Mouse (Mus musculus) liver, embryonic 13.5 days (tissue): ENCODE measurements around the gene 4930583I09Rik. TPM values are rescaled to one million over a fixed set of nuclear protein-coding genes. Genes with fewer than 3 reads are reported as not detected.

Source experiments
- ATAC-seq: fragments of 200-750 bp; cut with Nextera tagmentation; 2 replicates; pipeline ENCODE4 v1.8.0; 2017; ENCODE audit warnings: low read depth, mild to moderate bottlenecking, moderate number of reproducible peaks, moderate library complexity
- DNase-seq: peaks from one replicate; pipeline ENCODE4 v3.0.0; 2022
- H3K27ac ChIP-seq: fragments of 300-500 bp; sonication (generic); 2 replicates; pipeline ENCODE4 v1.5.1; 2015; ENCODE audit warnings: moderate library complexity, mild to moderate bottlenecking, inconsistent platforms
- H3K27me3 ChIP-seq: fragments of 300-500 bp; sonication (generic); 2 replicates; pipeline ENCODE4 v1.6.1; 2015; ENCODE audit warnings: mild to moderate bottlenecking, inconsistent platforms
- H3K36me3 ChIP-seq: fragments of 300-500 bp; sonication (generic); 2 replicates; pipeline ENCODE4 v1.6.1; 2015; ENCODE audit warnings: mild to moderate bottlenecking, inconsistent platforms
- H3K4me1 ChIP-seq: fragments of 300-500 bp; sonication (generic); replicated peaks from 2 replicates; pipeline ENCODE4 v1.6.1; 2015; ENCODE audit warnings: inconsistent platforms
- H3K4me2 ChIP-seq: fragments of 300-500 bp; sonication (generic); 2 replicates; pipeline ENCODE4 v1.6.1; 2015; ENCODE audit warnings: inconsistent platforms, mild to moderate bottlenecking, moderate library complexity
- H3K4me3 ChIP-seq: fragments of 300-500 bp; sonication (generic); replicated peaks from 2 replicates; pipeline ENCODE4 v1.5.1; 2015; ENCODE audit warnings: mild to moderate bottlenecking, inconsistent platforms
- H3K9ac ChIP-seq: fragments of 300-500 bp; sonication (generic); 2 replicates; pipeline ENCODE4 v1.6.1; 2015; ENCODE audit warnings: mild to moderate bottlenecking, inconsistent platforms
- H3K9me3 ChIP-seq: fragments of 300-500 bp; sonication (generic); replicated peaks from 2 replicates; pipeline ENCODE4 v1.6.1; 2016; ENCODE audit warnings: inconsistent platforms
- WGBS: fragments of 180-500 bp; shearing (Covaris S2); methylation state at CpG from one replicate; pipeline ENCODE4 v1.1.7; 2015; ENCODE audit not compliant: insufficient replicate concordance; 5-methylcytosine and 5-hydroxymethylcytosine counted together
- polyA plus RNA-seq: library from polyadenylated mRNA; unstranded; fragments of >200 nt; fragmentation: Nextera tagmentation; extraction: Ambion mirVana; gene quantifications from 2 replicates; pipeline ENCODE4 v1.2.1, GENCODE M21; 2015

4930583I09Rik gene
- polyA plus RNA-seq, 1 experiment from 2014 or later, result not detected

DNA sequence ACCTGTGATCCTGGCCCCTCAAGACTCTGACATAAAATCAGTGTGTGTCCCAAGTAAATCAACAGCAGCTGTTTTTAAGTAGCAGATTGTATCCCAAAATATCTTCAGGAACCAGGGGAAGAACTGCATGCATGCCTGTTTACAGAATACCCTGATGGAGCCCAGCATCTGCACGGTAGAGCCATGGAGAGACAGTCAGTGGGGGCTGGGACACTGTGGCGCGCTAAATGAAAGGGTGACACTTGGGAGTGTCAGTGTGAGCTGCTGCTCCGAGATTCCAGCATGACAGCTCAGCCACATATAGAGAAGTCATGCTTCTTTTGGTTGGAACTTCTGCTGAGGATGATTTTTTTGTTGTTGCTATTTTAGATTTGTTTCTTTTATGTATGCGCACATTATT is 43.2 kb downstream of the 4930583I09Rik start:
- H3K4me3 ChIP-seq, result no peak overlapping the region
- H3K9me3 ChIP-seq, result no peaks in the 10 kb centered on the region
- DNase-seq, result no peak
- ATAC-seq, result no peak
- H3K27me3 ChIP-seq, result no peaks in the 10 kb centered on the region
- no peak overlapping the region for H3K9ac ChIP-seq
- H3K4me1 ChIP-seq, result no peaks in the 10 kb centered on the region
- no peak overlapping the region for H3K27ac ChIP-seq
- WGBS, result 67% methylated on average over 5 of the region's 5 CpGs
- H3K36me3 ChIP-seq, result no peaks in the 10 kb centered on the region
- H3K4me2 ChIP-seq, result no peak overlapping the region

GRCm38 (mm10) chr17:64792076-64792475 is 43.8 kb downstream of the 4930583I09Rik start:
- ATAC-seq, result no peak
- no peak overlapping the region for H3K4me2 ChIP-seq

DNA sequence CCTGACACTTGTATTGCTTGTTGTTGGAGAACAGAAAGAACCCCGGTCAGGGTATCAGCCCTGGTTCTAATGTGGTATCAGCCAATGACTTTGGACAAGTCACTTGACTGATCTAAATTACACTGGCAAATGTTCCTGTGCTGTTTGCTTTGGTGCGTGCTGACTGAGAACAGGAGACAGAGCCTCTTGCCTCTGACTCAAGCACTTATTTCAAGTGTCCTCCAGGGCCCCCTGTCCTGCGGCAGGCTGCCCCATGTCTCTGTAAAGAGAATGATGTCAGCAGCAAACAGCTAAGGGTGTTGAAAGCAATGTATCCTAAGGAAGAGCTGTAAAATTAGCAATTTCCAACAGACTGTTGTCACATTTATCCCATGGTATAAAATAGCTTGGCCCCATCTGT is 46.7 kb downstream of the 4930583I09Rik start:
- DNase-seq, result no peak

More at GRCm38 (mm10) chr17:64792076-64792475, 43.8 kb downstream of the 4930583I09Rik start:
- no peak overlapping the region for H3K9ac ChIP-seq
- no peaks in the 10 kb centered on the region for H3K4me1 ChIP-seq
- H3K9me3 ChIP-seq, result no peaks in the 10 kb centered on the region
- no peak overlapping the region for H3K4me3 ChIP-seq
- H3K27ac ChIP-seq, result no peak overlapping the region
- no peaks in the 10 kb centered on the region for H3K27me3 ChIP-seq
- H3K36me3 ChIP-seq, result no peaks in the 10 kb centered on the region
- no peak for DNase-seq
- WGBS, result 66% methylated on average over 3 of the region's 3 CpGs

GRCm38 (mm10) chr17:64788301-64788700 is 47.6 kb downstream of the 4930583I09Rik start:
- 78% methylated on average over 13 of the region's 13 CpGs for WGBS

More for the DNA sequence above, 46.7 kb downstream of the 4930583I09Rik start:
- Histone ChIP-seq H3K27me3 (no peaks in the 10 kb centered on the region), H3K9me3 (no peaks in the 10 kb centered on the region), H3K4me1 (no peaks in the 10 kb centered on the region), H3K36me3 (no peaks in the 10 kb centered on the region), H3K27ac (no peak overlapping the region), H3K4me2 (no peak overlapping the region), H3K4me3 (no peak overlapping the region), H3K9ac (no peak overlapping the region)
- no peak for ATAC-seq
- WGBS, result 59% methylated on average over 3 of the region's 3 CpGs

GRCm38 (mm10) chr17:64785961-64786360 is 49.9 kb downstream of the 4930583I09Rik start:
- H3K9me3 ChIP-seq, result no peaks in the 10 kb centered on the region

More at GRCm38 (mm10) chr17:64788301-64788700, 47.6 kb downstream of the 4930583I09Rik start:
- Histone ChIP-seq H3K36me3 (no peaks in the 10 kb centered on the region), H3K4me1 (no peaks in the 10 kb centered on the region), H3K27ac (no peak overlapping the region), H3K27me3 (no peaks in the 10 kb centered on the region), H3K4me3 (no peak overlapping the region), H3K9me3 (no peaks in the 10 kb centered on the region), H3K9ac (no peak overlapping the region), H3K4me2 (no peak overlapping the region)
- ATAC-seq, result no peak
- no peak for DNase-seq

More at GRCm38 (mm10) chr17:64785961-64786360, 49.9 kb downstream of the 4930583I09Rik start:
- ATAC-seq (no peak), DNase-seq (no peak)
- Histone ChIP-seq H3K9ac (no peak overlapping the region), H3K36me3 (no peaks in the 10 kb centered on the region), H3K4me2 (no peak overlapping the region), H3K27ac (no peak overlapping the region), H3K27me3 (no peaks in the 10 kb centered on the region), H3K4me1 (no peaks in the 10 kb centered on the region), H3K4me3 (no peak overlapping the region)
- WGBS, result 55% methylated on average over 1 of the region's 1 CpGs

Other genes with a start within 250 kb of the 4930583I09Rik start
- 3.6 and 4.0 TPM in 2 replicates for gene Man2a1, start 235.3 kb downstream of the 4930583I09Rik start, polyA plus RNA-seq